Mouse (Mus musculus) thymus, adult 2 months (tissue): Measurements from ENCODE around the gene Per1.

Experiments used
- CTCF ChIP-seq: fragments of 200-500 bp; IDR thresholded peaks from 2 replicates; pipeline ENCODE4 v1.5.1; 2012; ENCODE audit warnings: mild to moderate bottlenecking, control low read depth, low read length, moderate library complexity, borderline replicate concordance; ENCODE audit not compliant: control insufficient read depth, poor library complexity, insufficient read depth; ENCODE audit errors: extremely low read depth
- POLR2A ChIP-seq: fragments of 200-500 bp; IDR thresholded peaks from 2 replicates; pipeline ENCODE4 v1.6.1; 2012; ENCODE audit warnings: mild to moderate bottlenecking, low read length, control low read depth, moderate library complexity; ENCODE audit not compliant: control insufficient read depth, poor library complexity, insufficient read depth; ENCODE audit errors: extremely low read depth

DNA sequence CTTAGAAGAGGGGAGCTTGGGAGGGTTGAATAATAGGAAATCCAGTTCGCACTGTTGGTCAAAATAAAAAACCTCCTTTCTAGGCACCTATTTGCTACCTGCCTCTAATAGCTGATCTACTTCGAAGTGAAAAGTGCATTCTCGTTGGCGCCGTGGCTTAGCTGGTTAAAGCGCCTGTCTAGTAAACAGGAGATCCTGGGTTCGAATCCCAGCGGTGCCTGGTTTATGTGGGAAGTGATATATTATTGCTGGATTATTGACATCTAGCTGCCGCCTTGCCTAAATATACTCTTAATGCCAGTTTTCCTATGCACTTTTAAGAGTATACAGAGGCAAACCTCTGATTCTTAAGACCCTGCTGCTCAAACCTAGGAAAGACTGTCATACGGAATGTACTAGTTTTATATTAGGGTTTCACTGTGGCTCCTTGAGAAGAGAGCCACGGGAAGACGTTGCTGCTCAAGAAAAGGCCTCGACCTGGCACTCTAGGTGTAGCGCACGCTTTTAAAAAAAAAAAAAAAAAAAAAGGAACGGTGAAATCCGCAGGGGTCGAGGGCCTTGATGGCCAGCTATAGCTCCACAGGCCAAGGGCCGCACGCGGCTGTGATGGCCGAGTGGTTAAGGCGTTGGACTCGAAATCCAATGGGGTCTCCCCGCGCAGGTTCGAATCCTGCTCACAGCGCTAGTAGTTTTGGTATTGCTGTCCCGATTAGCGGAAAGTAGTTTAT lies 15.5 kb downstream of the Per1 start:
- TF ChIP-seq CTCF (no peak), POLR2A (no peak)
